Mouse (Mus musculus) hindbrain, postnatal 0 days (tissue): ENCODE data around the gene Ndufc2. TPM values are rescaled to one million over a fixed set of nuclear protein-coding genes. Genes with fewer than 3 reads are reported as not detected.
"Not testable (repeated sequence)": the region's sequence is repeated elsewhere in the genome, so short reads cannot be mapped to it uniquely, and the experiment has no call there.

Experiments
- ATAC-seq: fragments of 200-750 bp; cut with Nextera tagmentation; 2 replicates; pipeline ENCODE4 v1.8.0; 2017; ENCODE audit warnings: mild to moderate bottlenecking, moderate TSS enrichment, moderate library complexity
- DNase-seq: peaks from one replicate; pipeline ENCODE4 v3.0.0-alpha.2; 2015; ENCODE audit warnings: low spot score
- H3K27ac ChIP-seq: fragments of 300-500 bp; sonication (generic); 2 replicates; pipeline ENCODE4 v1.5.1; 2014; ENCODE audit warnings: mild to moderate bottlenecking
- H3K27me3 ChIP-seq: fragments of 300-500 bp; sonication (generic); 2 replicates; pipeline ENCODE4 v1.6.1; 2014; ENCODE audit warnings: low read length, mixed read lengths; ENCODE audit not compliant: insufficient read depth
- H3K36me3 ChIP-seq: fragments of 300-500 bp; sonication (generic); 2 replicates; pipeline ENCODE4 v1.6.1; 2014; ENCODE audit warnings: low read length, mixed read lengths; ENCODE audit not compliant: insufficient read depth
- H3K4me1 ChIP-seq: fragments of 300-500 bp; sonication (generic); 2 replicates; pipeline ENCODE4 v1.6.1; 2014; ENCODE audit warnings: antibody characterized with exemption, low read length, mixed read lengths; ENCODE audit not compliant: insufficient read depth
- H3K4me2 ChIP-seq: fragments of 300-500 bp; sonication (generic); 2 replicates; pipeline ENCODE4 v1.6.1; 2014; ENCODE audit warnings: low read depth, mild to moderate bottlenecking, low read length, moderate library complexity, mixed read lengths
- H3K4me3 ChIP-seq: fragments of 300-500 bp; sonication (generic); 2 replicates; pipeline ENCODE4 v1.5.1; 2014; ENCODE audit warnings: low read length
- H3K9ac ChIP-seq: fragments of 300-500 bp; sonication (generic); replicated peaks from 2 replicates; pipeline ENCODE4 v1.6.1; 2014; ENCODE audit warnings: mild to moderate bottlenecking, low read length, moderate library complexity, mixed read lengths
- H3K9me3 ChIP-seq: fragments of 300-500 bp; sonication (generic); 2 replicates; pipeline ENCODE4 v1.6.1; 2016; ENCODE audit warnings: low read length, mixed read lengths
- CTCF ChIP-seq: IDR thresholded peaks from 2 replicates; pipeline ENCODE4 v1.5.1; 2016; ENCODE audit warnings: antibody characterized with exemption, control low read depth, low read depth
- WGBS: fragments of 180-500 bp; shearing (Covaris S2); extraction: QIAGEN DNeasy Blood & Tissue Kit; methylation state at CpG from one replicate; pipeline ENCODE4 v1.1.7; 2014; 5-methylcytosine and 5-hydroxymethylcytosine counted together
- polyA plus RNA-seq: library from polyadenylated mRNA; unstranded; fragments of >200 nt; fragmentation: Nextera tagmentation; extraction: Ambion mirVana; gene quantifications from 2 replicates; pipeline ENCODE4 v1.2.1, GENCODE M21; 2015
- total RNA-seq: library from RNA; depleted of rRNA; stranded (reverse); fragments of >200 nt; gene quantifications from 2 replicates; pipeline ENCODE4 v1.2.3, GENCODE M21; 2014

Ndufc2 gene
- total and polyA plus RNA-seq, 2 experiments from 2014 or later, result 423 to 697 TPM

DNA sequence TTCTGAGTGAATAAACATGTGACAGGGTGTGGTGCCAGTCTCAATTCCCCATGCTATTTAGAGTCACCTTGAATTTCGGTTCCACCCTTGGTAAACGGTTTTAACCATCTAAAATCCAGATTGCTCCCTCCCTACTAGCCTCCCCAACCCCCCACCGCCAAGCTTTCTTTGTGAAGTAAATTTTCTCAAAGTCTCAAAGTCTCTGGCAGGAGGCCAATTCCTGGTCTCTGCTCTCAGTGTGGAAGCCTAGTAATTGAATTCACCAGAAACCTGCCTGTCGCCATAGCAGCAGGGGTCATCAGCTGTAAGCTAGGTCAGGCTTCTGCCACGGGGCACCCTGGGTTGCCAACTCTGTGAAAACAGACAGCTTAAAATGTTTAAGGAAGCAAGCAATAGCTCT is 29.9 kb downstream of the Ndufc2 start:
- Histone ChIP-seq H3K27ac (peak overlapping the region; percentile 51), H3K27me3 (no peaks in the 10 kb centered on the region), H3K4me2 (0 out of 2 replicates have a peak overlapping the region, but pooled peaks have one; percentile 16), H3K9me3 (no peaks in the 10 kb centered on the region), H3K4me1 (peaks cover 6% of the 10 kb centered on the region), H3K9ac (no peak overlapping the region), H3K4me3 (no peak overlapping the region), H3K36me3 (no peaks in the 10 kb centered on the region)
- no peak for TF ChIP-seq CTCF
- DNase-seq, result peak; percentile 88
- peak; percentile 70 for ATAC-seq
- WGBS, result 2% methylated on average over 5 of the region's 5 CpGs

DNA sequence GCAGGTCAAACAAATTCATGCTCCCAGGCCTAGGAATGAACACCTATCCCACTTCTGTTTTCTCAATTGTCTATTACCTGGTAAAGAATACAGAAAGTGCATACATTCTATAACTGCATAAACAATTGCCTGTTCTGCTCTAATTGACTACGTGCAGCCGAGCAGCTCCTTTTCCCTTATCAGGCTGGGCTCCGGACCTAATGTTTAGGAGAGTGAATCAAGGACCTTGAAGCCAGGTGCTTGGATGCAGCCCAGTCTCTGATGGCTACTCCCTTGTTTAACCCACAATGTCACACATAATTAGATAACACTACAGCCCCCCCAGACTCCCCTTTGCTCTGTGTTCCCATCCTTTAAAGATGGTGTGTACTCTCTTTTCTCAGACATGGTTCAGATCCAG is 33.7 kb downstream of the Ndufc2 start:
- not testable (repeated sequence) for DNase-seq, H3K9ac ChIP-seq, H3K27me3 ChIP-seq, H3K36me3 ChIP-seq, H3K4me3 ChIP-seq, H3K4me2 ChIP-seq, H3K9me3 ChIP-seq, H3K27ac ChIP-seq, H3K4me1 ChIP-seq, ATAC-seq
- 56% methylated on average over 3 of the region's 3 CpGs for WGBS

DNA sequence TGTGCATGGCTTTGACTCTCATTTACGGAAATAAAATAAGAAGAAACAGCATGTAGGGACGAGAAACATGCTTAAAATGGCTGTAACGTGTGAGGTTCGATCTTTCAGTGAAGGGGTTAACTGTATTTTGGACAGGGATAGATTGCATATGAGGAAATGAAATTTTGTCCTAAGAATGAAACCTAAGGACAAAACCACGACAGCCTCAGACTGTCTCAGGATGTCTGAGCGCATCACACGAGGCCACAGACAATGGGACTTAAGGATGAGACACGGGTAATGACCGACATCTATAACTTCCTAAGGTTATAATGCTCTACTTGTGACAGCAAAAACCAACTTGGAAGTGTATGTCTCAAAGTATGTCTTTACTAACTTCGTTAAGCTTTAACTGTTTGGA is 34.7 kb downstream of the Ndufc2 start:
- no peak overlapping the region for H3K9ac ChIP-seq
- 84% methylated on average over 10 of the region's 10 CpGs for WGBS
- no peak for TF ChIP-seq CTCF

DNA sequence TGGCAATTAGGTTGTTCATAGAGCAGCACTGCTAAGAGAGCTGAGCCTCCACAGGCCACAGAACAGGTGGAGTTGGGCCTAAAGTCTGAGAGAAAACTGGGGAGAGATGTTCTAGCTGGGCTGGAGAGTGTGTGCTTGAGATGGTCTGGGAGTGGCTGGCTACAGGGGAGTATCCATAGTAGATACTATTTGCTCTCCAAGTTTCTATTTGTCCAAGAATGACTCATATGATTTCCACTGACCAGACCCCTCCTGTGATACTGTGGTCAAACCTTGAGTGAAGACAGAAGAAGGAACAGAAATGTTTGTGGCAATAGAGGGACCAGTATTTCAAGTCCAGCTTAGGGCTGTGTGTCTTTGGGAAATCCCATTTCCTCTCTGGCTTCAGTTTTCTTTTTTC is 39.2 kb downstream of the Ndufc2 start:
- no peaks in the 10 kb centered on the region for H3K9me3 ChIP-seq
- no peak overlapping the region for H3K27ac ChIP-seq
- H3K27me3 ChIP-seq, result no peaks in the 10 kb centered on the region
- no peak for DNase-seq
- no peaks in the 10 kb centered on the region for H3K36me3 ChIP-seq
- no peak overlapping the region for H3K9ac ChIP-seq
- H3K4me3 ChIP-seq, result no peak overlapping the region
- no peak for TF ChIP-seq CTCF
- ATAC-seq, result no peak
- H3K4me1 ChIP-seq, result no peaks in the 10 kb centered on the region
- H3K4me2 ChIP-seq, result no peak overlapping the region

More for the DNA sequence above, 34.7 kb downstream of the Ndufc2 start:
- H3K9me3 ChIP-seq, result no peaks in the 10 kb centered on the region
- DNase-seq, result no peak
- H3K4me3 ChIP-seq, result no peak overlapping the region
- peaks cover 6% of the 10 kb centered on the region for H3K4me1 ChIP-seq
- H3K27me3 ChIP-seq, result no peaks in the 10 kb centered on the region
- no peak overlapping the region for H3K27ac ChIP-seq
- no peak overlapping the region for H3K4me2 ChIP-seq
- ATAC-seq, result no peak
- no peaks in the 10 kb centered on the region for H3K36me3 ChIP-seq

DNA sequence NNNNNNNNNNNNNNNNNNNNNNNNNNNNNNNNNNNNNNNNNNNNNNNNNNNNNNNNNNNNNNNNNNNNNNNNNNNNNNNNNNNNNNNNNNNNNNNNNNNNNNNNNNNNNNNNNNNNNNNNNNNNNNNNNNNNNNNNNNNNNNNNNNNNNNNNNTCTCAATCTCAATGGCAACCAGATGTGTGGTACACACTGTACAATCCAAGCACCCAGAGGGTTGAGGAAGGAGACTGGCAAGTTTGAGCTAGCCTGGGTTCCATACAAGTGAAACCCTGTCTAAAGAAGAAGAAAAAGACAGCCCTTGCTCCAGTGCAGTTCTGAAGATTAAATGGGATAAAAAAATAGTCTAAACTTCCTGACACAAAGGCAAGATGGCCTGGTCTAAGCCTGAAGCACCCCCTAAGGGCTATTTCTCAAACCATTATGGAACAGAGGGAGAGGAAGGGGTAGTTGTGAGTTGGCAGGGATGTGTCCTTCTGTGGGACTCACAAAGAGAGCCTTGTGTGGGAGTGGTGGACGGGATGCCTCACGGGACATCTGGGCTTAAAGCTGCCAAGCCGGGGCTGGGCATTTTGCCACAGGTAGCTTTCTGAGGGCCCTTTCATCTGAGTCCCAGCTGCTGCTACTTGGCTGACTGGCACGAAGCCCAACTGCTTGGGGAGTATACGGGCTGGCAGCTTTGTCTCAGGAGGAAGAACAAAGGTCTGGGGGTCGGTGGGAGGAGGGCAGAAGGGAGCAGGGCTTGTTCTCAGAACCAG is 46.5 kb downstream of the Ndufc2 start:
- Histone ChIP-seq H3K27me3 (no peaks in the 10 kb centered on the region), H3K9me3 (no peaks in the 10 kb centered on the region), H3K4me3 (no peak overlapping the region), H3K4me1 (no peaks in the 10 kb centered on the region), H3K4me2 (no peak overlapping the region), H3K36me3 (no peaks in the 10 kb centered on the region), H3K27ac (peak overlapping the region; percentile 86), H3K9ac (no peak overlapping the region)
- TF ChIP-seq CTCF, result peak; percentile 22; the same call in 1 of the 2 replicates
- WGBS, result 17% methylated on average over 6 of the region's 6 CpGs
- ATAC-seq, result peak; percentile 97
- DNase-seq, result peak; percentile 98

DNA sequence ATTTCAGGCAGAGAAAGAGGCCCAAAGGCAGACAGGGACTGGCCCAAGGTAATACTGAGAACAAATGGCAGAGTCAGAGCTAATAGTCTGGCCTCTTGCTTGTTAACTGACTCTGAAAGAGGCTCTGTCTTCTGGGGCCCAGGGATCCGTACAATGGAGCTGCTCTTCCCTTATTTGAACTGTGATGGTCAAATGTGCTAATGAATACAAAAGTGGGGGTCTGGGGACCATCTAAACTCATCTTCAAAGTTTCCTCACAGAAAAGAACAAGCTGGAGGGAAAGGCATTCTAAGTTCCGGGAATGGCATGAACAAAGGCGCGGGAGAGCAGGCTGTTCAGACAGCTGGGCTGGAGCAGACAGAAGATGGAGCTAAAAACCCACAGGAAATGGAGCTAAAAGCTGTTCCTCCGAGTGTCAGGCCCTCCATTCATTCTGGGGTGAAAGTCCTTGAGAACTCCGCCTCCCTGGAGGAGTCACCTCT is 47.3 kb downstream of the Ndufc2 start:
- TF ChIP-seq CTCF, result peak; percentile 35
- Histone ChIP-seq H3K36me3 (no peaks in the 10 kb centered on the region), H3K4me1 (no peaks in the 10 kb centered on the region), H3K9ac (no peak overlapping the region), H3K27me3 (no peaks in the 10 kb centered on the region), H3K4me2 (no peak overlapping the region), H3K27ac (peak overlapping the region; percentile 86), H3K9me3 (no peaks in the 10 kb centered on the region), H3K4me3 (no peak overlapping the region)
- DNase-seq, result peak; percentile 64
- 28% methylated on average over 6 of the region's 6 CpGs for WGBS
- ATAC-seq, result peak; percentile 81

DNA sequence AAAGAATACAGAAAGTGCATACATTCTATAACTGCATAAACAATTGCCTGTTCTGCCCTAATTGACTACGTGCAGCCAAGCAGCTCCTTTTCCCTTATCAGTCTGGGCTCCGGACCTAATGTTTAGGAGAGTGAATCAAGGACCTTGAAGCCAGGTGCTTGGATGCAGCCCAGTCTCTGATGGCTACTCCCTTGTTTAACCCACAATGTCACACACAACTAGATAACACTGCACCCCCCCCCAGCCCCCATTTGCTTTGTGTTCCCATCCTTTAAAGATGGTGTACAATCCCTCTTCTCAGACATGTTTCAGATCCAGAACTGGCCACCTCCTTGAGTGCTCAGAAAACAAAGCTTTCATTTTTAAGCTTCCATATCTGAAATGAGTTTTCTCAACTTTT is 51.2 kb downstream of the Ndufc2 start, which contains the start of gene Kctd14:
TSS of gene Kctd14 (plus strand) at position 301 of the 400 bp plus-strand sequence.
- not testable (repeated sequence) for H3K9ac ChIP-seq, DNase-seq, H3K27me3 ChIP-seq, H3K27ac ChIP-seq, H3K4me3 ChIP-seq, ATAC-seq, H3K36me3 ChIP-seq, H3K4me2 ChIP-seq, H3K4me1 ChIP-seq, H3K9me3 ChIP-seq
- WGBS, result 90% methylated on average over 2 of the region's 2 CpGs
